Mouse (Mus musculus) kidney, embryonic 15.5 days (tissue): ENCODE results near the gene Apoc4. TPM values are rescaled to one million over a fixed set of nuclear protein-coding genes. Genes with fewer than 3 reads are reported as not detected.

Experiments used
- ATAC-seq: fragments of 200-750 bp; cut with Nextera tagmentation; replicated peaks from 2 replicates; pipeline ENCODE4 v1.8.0; 2017; ENCODE audit warnings: moderate TSS enrichment; ENCODE audit not compliant: low FRiP score
- H3K27ac ChIP-seq: fragments of 300-500 bp; sonication (generic); 2 replicates; pipeline ENCODE4 v1.5.1; 2015; ENCODE audit warnings: mild to moderate bottlenecking, inconsistent platforms
- H3K27me3 ChIP-seq: fragments of 300-500 bp; sonication (generic); 2 replicates; pipeline ENCODE4 v1.6.1; 2015; ENCODE audit warnings: inconsistent platforms
- H3K36me3 ChIP-seq: fragments of 300-500 bp; sonication (generic); 2 replicates; pipeline ENCODE4 v1.6.1; 2015; ENCODE audit warnings: inconsistent platforms
- H3K4me1 ChIP-seq: fragments of 300-500 bp; sonication (generic); 2 replicates; pipeline ENCODE4 v1.6.1; 2015; ENCODE audit warnings: inconsistent platforms
- H3K4me2 ChIP-seq: fragments of 300-500 bp; sonication (generic); 2 replicates; pipeline ENCODE4 v1.6.1; 2015; ENCODE audit warnings: moderate library complexity, mild to moderate bottlenecking, inconsistent platforms
- H3K4me3 ChIP-seq: fragments of 300-500 bp; sonication (generic); replicated peaks from 2 replicates; pipeline ENCODE4 v1.5.1; 2015; ENCODE audit warnings: mild to moderate bottlenecking, inconsistent platforms
- H3K9ac ChIP-seq: fragments of 300-500 bp; sonication (generic); 2 replicates; pipeline ENCODE4 v1.6.1; 2015; ENCODE audit warnings: mild to moderate bottlenecking, inconsistent platforms
- H3K9me3 ChIP-seq: fragments of 300-500 bp; sonication (generic); replicated peaks from 2 replicates; pipeline ENCODE4 v1.6.1; 2016; ENCODE audit warnings: inconsistent platforms
- WGBS: fragments of 180-500 bp; shearing (Covaris S2); methylation state at CpG from one replicate; pipeline ENCODE4 v1.1.7; 2015; ENCODE audit warnings: mixed read lengths; 5-methylcytosine and 5-hydroxymethylcytosine counted together
- polyA plus RNA-seq: library from polyadenylated mRNA; unstranded; fragments of >200 nt; fragmentation: Nextera tagmentation; extraction: Ambion mirVana; gene quantifications from 2 replicates; pipeline ENCODE4 v1.2.1, GENCODE M21; 2015

Apoc4 gene
- polyA plus RNA-seq: 2.3 and 6.6 TPM in 2 replicates

DNA sequence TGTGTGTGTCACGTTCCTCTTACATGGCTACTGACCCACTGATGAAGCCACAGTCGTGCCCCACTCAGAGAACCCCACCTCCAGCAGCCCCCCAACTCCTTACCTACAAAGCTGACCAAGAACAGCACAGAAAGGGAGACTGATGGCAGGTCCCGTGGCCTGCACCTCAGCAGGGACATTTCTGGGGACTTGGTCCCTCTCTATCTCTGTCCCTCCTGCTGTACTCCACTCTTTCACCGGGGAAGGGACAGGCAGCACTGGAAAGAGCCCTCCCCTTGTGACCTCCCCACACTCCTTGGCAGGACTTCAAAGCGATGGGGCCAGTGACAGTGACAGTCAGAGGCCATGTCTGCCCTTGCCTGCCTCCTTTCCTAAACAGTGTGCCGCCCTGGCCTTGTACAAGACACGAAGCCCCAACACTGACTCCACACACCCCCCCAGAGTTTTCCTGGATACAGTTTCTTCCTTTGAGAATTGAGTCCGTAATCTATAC is at the start of gene Apoc4, which contains the start of gene Gm44805:
Gene Apoc4, minus strand, starts transcription at position 278 of the 493 bp plus-strand sequence.
Gene Gm44805, minus strand, starts transcription at position 222 of the 493 bp plus-strand sequence.
- H3K36me3 ChIP-seq: no peaks in the 10 kb centered on the region
- H3K27me3 ChIP-seq: no peaks in the 10 kb centered on the region
- H3K4me1 ChIP-seq: peaks cover 10% of the 10 kb centered on the region
- no peak for ATAC-seq
- no peak within 1 kb of the TSS for H3K9ac ChIP-seq
- no peak within 1 kb of the TSS for H3K4me2 ChIP-seq
- H3K27ac ChIP-seq: no peak within 1 kb of the TSS
- no peak within 1 kb of the TSS for H3K4me3 ChIP-seq
- H3K9me3 ChIP-seq: no peaks in the 10 kb centered on the region
- 48% methylated on average over 8 of the region's 8 CpGs for WGBS

DNA sequence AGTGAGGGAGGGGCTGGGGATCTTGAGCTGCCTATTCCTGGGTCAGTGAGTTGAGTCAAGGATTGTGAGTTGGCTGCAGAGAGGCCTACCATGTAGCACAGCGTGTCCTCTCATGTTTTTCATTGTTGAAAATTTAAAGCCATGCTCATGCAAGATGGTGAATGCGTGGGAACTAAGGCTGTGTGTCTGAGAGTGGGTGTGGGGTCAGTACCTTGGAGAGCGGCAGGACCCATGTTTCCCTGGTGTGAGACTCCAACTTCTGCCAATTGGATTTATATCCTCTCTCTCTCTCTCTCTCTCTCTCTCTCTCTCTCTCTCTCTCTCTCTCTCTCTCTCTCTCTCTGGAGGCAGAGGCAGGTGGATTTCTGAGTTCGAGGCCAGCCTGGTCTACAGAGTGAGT is 45.3 kb upstream of the Apoc4 start:
- H3K4me1 ChIP-seq: no peaks in the 10 kb centered on the region
- peaks cover 100% of the 10 kb centered on the region for H3K36me3 ChIP-seq
- no peaks in the 10 kb centered on the region for H3K27me3 ChIP-seq
- no peak overlapping the region for H3K4me2 ChIP-seq
- no peak overlapping the region for H3K27ac ChIP-seq
- no peak for ATAC-seq
- peaks cover 3% of the 10 kb centered on the region; the same call in 1 of the 2 replicates for H3K9me3 ChIP-seq
- H3K4me3 ChIP-seq: no peak overlapping the region
- no peak overlapping the region for H3K9ac ChIP-seq
- 84% methylated on average over 4 of the region's 4 CpGs for WGBS

DNA sequence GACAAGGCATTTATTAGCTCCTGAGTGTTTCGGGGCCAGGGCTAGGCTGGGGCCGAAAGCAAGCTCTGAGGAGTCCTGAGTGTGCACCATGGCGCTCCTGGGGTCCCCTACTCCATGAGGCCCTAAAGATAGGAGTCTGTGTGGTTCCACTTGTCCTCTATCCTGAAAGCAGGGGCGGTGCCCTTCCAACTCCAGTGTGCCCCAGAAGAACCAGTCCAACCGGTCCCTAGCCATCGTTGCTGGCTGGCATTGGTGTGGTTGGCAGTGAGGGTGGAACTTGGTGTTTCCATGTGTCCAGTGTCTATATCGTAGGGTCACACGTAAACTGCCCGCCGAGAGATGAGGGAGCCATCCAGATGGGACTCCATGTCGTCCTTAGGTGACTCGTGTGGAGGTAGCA is 42.9 kb upstream of the Apoc4 start:
- Histone ChIP-seq H3K4me3 (no peak overlapping the region), H3K4me1 (no peaks in the 10 kb centered on the region), H3K4me2 (no peak overlapping the region), H3K9ac (no peak overlapping the region), H3K36me3 (peaks cover 100% of the 10 kb centered on the region), H3K9me3 (peaks cover 18% of the 10 kb centered on the region), H3K27me3 (no peaks in the 10 kb centered on the region), H3K27ac (no peak overlapping the region)
- no peak for ATAC-seq
- WGBS: 93% methylated on average over 12 of the region's 12 CpGs

DNA sequence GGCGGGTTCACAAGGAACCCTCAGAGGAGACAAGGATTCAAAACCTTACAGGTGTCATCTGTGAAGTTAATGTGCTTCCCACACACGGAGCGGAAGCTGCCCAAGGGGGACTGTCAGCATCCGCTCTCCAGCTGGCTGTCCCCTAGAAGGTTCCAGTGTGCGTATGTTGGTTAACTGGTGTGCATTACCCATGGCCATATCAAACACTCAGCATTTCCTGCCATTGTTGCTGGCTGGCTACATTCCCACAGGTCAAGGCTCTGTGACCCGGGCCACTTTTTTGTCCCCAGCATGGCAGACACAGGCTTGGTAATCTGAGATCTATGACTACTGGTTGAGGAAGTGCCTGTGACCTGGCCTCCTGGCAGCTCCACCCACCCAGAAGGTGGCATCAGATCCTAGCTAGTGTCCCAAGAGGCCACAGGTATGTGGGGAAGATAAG is 41.5 kb upstream of the Apoc4 start:
- WGBS: 78% methylated on average over 6 of the region's 6 CpGs
- H3K4me3 ChIP-seq: no peak overlapping the region
- ATAC-seq: no peak
- peak overlapping the region; percentile 29; the same call in 1 of the 2 replicates for H3K27ac ChIP-seq
- H3K36me3 ChIP-seq: peaks cover 98% of the 10 kb centered on the region
- no peak overlapping the region for H3K9ac ChIP-seq
- no peak overlapping the region for H3K4me2 ChIP-seq
- H3K27me3 ChIP-seq: no peaks in the 10 kb centered on the region
- no peaks in the 10 kb centered on the region for H3K4me1 ChIP-seq
- H3K9me3 ChIP-seq: peaks cover 18% of the 10 kb centered on the region

DNA sequence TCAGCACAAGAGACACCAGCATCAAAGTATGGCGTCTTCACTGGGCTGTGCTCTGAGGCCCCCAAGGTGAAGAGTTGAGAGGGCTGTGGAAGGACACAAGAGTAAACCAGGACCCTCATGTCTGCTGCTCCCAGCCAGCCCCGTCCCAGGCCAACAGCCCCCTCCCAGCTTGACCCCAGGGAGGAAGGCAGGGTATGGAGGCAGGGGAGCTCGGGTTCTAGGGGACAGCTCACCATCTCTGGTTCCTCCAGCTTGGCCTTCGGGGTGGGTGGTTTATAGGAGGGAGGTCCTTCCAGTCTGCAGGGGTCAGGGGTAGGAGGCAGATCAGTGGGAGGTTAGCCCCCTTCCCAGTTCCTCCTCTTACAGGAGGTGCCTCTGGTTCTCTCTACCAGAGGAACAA is 37.9 kb upstream of the Apoc4 start:
- H3K27ac ChIP-seq: no peak overlapping the region
- no peak overlapping the region for H3K4me2 ChIP-seq
- H3K4me3 ChIP-seq: no peak overlapping the region
- 90% methylated on average over 4 of the region's 4 CpGs for WGBS
- H3K9me3 ChIP-seq: peaks cover 18% of the 10 kb centered on the region
- no peaks in the 10 kb centered on the region for H3K27me3 ChIP-seq
- no peak for ATAC-seq
- peaks cover 17% of the 10 kb centered on the region for H3K4me1 ChIP-seq
- no peak overlapping the region for H3K9ac ChIP-seq
- H3K36me3 ChIP-seq: peaks cover 73% of the 10 kb centered on the region

DNA sequence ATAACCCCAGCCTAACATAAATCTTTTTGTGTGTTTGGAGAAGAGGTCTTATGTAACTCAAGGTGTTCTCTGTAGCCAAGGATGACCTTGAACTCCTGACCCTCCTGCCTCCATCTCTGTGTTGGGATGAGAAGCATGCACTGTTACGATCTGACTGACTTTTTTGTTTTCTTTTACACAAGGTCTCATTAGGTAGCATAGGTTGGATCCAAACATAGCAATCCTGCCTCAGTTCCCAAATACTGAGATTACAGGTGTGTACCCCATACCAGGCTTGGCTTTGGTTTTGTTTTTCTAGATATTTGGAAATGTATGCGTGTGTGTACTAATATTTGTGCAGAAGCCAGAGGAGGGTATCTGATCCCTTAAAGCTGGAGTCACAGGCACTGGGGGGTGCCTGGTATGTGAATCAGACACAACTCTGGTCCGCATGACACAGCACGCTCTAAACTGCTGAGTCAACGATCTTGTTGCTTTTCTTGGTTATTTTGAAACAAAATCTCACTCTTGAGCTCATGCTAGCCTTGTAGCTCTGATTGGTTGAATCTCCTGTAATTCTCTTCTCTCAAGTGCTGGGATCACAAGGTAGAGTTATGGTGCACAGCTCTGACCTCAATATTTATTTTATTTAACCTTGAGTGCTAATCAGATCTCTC is 37.1 kb upstream of the Apoc4 start:
- no peak overlapping the region for H3K4me2 ChIP-seq
- H3K9me3 ChIP-seq: peaks cover 18% of the 10 kb centered on the region
- H3K4me3 ChIP-seq: no peak overlapping the region
- H3K27me3 ChIP-seq: no peaks in the 10 kb centered on the region
- ATAC-seq: no peak
- H3K4me1 ChIP-seq: peaks cover 25% of the 10 kb centered on the region
- peaks cover 72% of the 10 kb centered on the region for H3K36me3 ChIP-seq
- WGBS: 81% methylated on average over 5 of the region's 5 CpGs
- no peak overlapping the region for H3K27ac ChIP-seq
- H3K9ac ChIP-seq: no peak overlapping the region

DNA sequence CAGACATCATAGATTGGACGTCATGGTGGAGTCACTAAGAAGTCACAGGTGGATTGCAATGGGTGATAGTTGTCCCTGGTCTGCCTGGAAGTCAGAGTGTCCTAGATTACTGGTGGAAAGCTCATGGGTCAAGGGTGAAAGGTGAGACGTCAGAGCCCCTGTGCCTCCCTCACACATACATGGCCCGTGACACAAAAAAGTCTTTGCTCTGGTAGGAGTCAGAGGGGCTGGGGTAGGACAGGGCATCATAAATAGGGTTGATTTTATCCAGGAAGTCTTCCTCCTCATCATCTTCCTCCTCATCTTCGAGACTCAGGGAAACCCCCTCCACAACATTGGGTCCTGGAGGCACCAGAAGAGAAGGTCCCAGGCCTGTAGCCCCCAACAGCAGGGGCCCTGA is 36.1 kb upstream of the Apoc4 start:
- no peak overlapping the region for H3K27ac ChIP-seq
- no peak for ATAC-seq
- no peak overlapping the region for H3K9ac ChIP-seq
- H3K4me3 ChIP-seq: no peak overlapping the region
- peaks cover 26% of the 10 kb centered on the region for H3K4me1 ChIP-seq
- WGBS: 83% methylated on average over 4 of the region's 4 CpGs
- peaks cover 18% of the 10 kb centered on the region for H3K9me3 ChIP-seq
- H3K4me2 ChIP-seq: no peak overlapping the region
- H3K27me3 ChIP-seq: no peaks in the 10 kb centered on the region
- peaks cover 72% of the 10 kb centered on the region for H3K36me3 ChIP-seq

DNA sequence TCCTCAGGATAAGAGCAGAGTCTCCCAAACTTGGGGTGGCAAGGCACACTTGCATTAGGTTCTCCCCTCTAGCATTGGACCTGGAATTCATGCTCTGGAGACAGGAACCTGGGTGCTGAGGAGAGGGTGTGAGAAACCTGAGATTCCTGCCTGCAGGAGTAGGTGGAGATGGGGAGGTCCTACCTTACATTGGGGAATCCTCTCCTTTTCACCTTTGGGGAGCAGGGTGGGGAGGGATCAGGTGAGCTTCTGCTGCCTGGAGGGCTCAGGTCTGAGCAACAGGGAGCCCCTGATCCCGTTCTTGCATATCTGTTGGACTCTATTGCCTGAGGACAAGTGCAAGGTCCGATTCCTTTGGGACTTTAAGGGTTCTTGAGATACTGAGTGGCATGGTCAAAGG is 35.5 kb upstream of the Apoc4 start:
- Histone ChIP-seq H3K9me3 (peaks cover 17% of the 10 kb centered on the region), H3K4me1 (peaks cover 26% of the 10 kb centered on the region), H3K27me3 (no peaks in the 10 kb centered on the region), H3K4me2 (peak overlapping the region; percentile 74; the same call in 1 of the 2 replicates), H3K9ac (no peak overlapping the region), H3K4me3 (peak overlapping the region; percentile 90; the same call in 1 of the 2 replicates), H3K36me3 (peaks cover 72% of the 10 kb centered on the region), H3K27ac (peak overlapping the region; percentile 87)
- 79% methylated on average over 2 of the region's 2 CpGs for WGBS
- ATAC-seq: no peak

DNA sequence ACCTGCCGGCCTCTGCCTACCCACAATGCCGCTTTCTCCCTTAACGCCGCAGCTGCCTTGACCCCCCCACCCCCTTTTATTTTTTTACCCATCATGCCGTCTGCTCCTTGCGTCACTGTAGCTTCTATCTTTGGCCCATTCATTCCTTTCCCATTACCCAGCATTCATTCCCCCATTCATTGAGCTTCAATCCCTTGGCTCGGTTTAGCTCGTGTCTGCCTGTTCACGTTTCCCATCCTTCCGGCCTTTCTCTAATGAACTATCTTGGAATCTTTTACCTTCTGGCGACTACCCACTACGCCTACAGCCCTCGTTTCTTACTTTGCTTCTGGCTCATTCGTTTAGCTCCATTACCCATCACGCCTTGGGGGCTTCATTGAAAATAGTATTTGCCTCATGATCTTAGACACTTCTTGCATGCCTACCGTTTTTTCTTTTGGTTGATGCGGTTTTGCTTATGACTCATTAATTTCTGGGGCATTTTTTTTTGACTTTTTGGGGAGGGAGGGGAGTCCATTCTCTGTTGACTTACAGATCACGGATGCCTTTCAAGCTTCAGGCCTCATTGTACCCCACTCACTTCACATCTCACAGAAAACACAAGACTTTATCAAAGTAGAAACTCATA is 34.9 kb upstream of the Apoc4 start:
- H3K27me3 ChIP-seq: no peaks in the 10 kb centered on the region
- peak overlapping the region; percentile 74 for H3K4me2 ChIP-seq
- peaks cover 10% of the 10 kb centered on the region for H3K9me3 ChIP-seq
- peak overlapping the region; percentile 29; the same call in 1 of the 2 replicates for H3K9ac ChIP-seq
- H3K36me3 ChIP-seq: peaks cover 72% of the 10 kb centered on the region
- peaks cover 26% of the 10 kb centered on the region for H3K4me1 ChIP-seq
- peak overlapping the region; percentile 87 for H3K27ac ChIP-seq
- ATAC-seq: no peak
- H3K4me3 ChIP-seq: peak overlapping the region; percentile 90
- WGBS: 6% methylated on average over 18 of the region's 18 CpGs

DNA sequence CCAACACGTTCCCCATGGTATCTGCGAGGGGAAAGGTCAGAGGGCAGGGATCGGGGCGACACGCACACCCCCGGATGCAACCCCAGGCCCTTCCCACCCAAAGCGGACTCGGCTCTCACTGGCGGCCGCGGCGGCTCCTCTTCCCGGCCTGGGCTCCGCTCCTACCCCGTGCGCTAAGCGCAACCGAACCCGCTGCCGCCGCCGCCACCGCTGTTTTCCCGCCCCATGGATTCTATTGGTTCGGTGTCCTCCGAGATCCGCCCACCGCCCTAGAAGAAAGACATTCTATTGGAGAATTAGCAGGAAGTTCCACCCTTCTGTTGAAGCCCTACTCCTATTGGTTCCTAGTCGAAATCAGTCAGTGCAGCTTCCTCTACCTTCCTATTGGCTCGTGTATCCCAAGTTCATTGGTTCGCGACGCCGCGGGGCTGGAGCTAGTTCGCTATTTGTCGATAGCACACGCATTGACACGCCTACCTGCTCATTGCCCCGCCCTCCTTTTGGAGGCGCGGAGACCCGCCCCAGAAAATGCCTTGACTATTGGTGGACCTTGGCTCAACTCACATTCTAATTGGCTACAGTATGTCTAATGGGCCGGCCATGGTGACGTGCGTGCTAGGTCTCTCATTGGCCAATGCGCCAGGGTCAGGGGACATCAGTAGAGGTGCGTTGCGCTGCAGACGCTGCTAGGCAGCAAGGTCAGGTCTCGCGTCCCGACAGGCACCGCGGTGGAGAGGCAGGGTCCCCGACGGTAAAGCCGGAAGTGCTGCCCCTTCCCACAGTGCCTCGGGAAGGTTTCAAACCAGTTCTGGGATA is 34.2 kb upstream of the Apoc4 start, which contains the start of gene Tomm40:
Gene Tomm40, minus strand, starts transcription at position 200 of the 816 bp plus-strand sequence.
- Histone ChIP-seq H3K4me2 (peak within 1 kb of the TSS; percentile 83), H3K4me1 (peaks cover 26% of the 10 kb centered on the region), H3K27me3 (no peaks in the 10 kb centered on the region), H3K4me3 (peak within 1 kb of the TSS; percentile 90), H3K9ac (peak within 1 kb of the TSS; percentile 85), H3K27ac (peak within 1 kb of the TSS; percentile 87), H3K9me3 (peaks cover 3% of the 10 kb centered on the region; the same call in 1 of the 2 replicates), H3K36me3 (peaks cover 71% of the 10 kb centered on the region)
- ATAC-seq: peak; percentile 99
- WGBS: under 1% methylated on average over 59 of the region's 59 CpGs

DNA sequence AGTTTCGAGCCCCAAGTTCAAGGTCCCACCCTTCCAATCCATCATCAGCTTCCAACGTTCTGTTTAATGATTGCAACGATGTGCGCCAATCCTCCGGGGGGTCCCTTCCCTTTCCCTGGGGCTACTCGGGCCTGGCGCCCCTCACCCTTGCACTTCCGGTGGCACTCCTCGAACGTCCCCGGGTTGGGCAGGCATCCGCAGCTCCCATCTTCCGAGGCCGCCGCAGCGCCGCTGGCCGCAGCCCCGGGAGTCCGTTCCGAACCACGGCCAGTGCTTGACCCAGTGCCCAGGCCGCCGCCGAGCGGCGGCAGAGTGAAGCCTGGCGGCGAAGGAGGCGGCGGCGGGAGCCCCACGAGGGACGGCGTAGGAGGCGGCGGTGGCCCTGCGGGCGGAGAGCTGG is 33.6 kb upstream of the Apoc4 start:
- no peaks in the 10 kb centered on the region for H3K9me3 ChIP-seq
- ATAC-seq: no peak
- peak overlapping the region; percentile 83 for H3K4me2 ChIP-seq
- H3K9ac ChIP-seq: peak overlapping the region; percentile 85
- WGBS: under 1% methylated on average over 38 of the region's 39 CpGs
- peaks cover 26% of the 10 kb centered on the region for H3K4me1 ChIP-seq
- H3K4me3 ChIP-seq: peak overlapping the region; percentile 90
- H3K27ac ChIP-seq: peak overlapping the region; percentile 66
- peaks cover 70% of the 10 kb centered on the region for H3K36me3 ChIP-seq
- H3K27me3 ChIP-seq: no peaks in the 10 kb centered on the region
